Comparison of ENCODE assay signal across 25 mouse cellular contexts in the genomic region with DNA sequence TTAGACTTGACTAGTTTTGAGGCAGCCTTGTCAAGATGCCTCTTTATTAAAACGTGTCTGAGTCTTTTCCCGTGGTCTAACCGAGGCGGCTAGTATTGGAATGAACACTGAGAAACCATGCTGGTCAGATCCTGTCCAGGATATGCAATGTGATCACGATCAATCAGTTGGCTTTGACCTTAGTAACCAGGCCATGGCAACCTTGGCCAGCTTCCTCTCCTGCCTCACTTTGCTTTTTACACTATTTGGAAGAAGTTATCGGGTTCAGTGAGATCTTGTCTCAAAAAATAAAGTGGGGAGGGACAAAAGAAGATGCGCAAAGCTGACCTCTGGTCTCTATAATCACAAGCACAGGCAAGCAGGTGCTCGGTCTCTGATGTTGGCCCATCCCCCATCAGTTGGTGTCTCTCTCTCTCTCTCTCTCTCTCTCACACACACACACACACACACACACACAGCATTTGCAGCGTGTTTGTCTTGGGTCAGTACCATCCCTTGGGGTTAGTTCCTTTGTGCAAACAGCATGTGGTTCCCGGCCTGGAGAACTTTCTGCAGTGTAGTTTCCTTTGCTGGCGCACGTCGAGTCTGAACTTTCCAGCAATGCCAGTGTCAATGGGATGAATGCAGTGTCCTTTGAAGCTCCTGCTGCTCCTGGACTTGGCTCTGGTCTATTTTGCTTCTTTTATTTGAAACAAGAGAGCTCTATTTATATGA.
A peak's percentile ranks its signal among the peaks of the same experiment; 100 is the strongest.
DNase-seq lines count a peak whose midpoint lies in the region; ATAC-seq and TF ChIP-seq lines count a peak whose summit lies in the region.
"Had no signal": no experiment of that assay in that cellular context is flagged by ENCODE, and none has a peak within 500 bp of the region (broad histone marks: within the 10 kb centered on the region; RNA-seq: fewer than 3 reads in every experiment).

No protein-coding gene starts in this region.

- no peaks in the 10 kb centered on the region for H3K9me3 ChIP-seq in heart, embryonic 11.5 days (replicated peaks; ENCODE audit: control insufficient read depth, low read length)
- no peaks in the 10 kb centered on the region for H3K9me3 ChIP-seq in liver, postnatal 0 days (ENCODE audit: low read length)
- no peaks in the 10 kb centered on the region for H3K9me3 ChIP-seq in heart, embryonic 16.5 days (replicated peaks; ENCODE audit: control insufficient read depth, low read length)
- no peaks in the 10 kb centered on the region for H3K9me3 ChIP-seq in forebrain, embryonic 11.5 days (ENCODE audit: control insufficient read depth, low read length)
- H3K9me3 ChIP-seq: embryonic facial prominence, embryonic 12.5 days; forebrain, embryonic 15.5 days; megakaryocyte, embryonic 14.5 days; stomach, embryonic 15.5 days had no signal

- ATAC-seq in heart, embryonic 11.5 days (replicated peaks; ENCODE audit: insufficient number of reproducible peaks, low FRiP score, low TSS enrichment): no peak
- no peak for ATAC-seq in liver, postnatal 0 days
- ATAC-seq in heart, embryonic 16.5 days (replicated peaks; ENCODE audit: extremely low read depth, insufficient read depth, low FRiP score): 0 out of 2 replicates have a peak, but pooled peaks have one; percentile 50
- no peak for ATAC-seq in forebrain, embryonic 11.5 days (replicated peaks; ENCODE audit: low FRiP score)
- ATAC-seq: CD4-positive, CD25-positive, alpha-beta regulatory T cell, adult 4 months; forebrain, embryonic 15.5 days; hindbrain, embryonic 16.5 days; intestine, embryonic 16.5 days; midbrain, embryonic 16.5 days had no signal

- 71% methylated on average over 13 of the region's 13 CpGs for WGBS in heart, embryonic 11.5 days (ENCODE audit: insufficient replicate concordance)
- WGBS in liver, adult 2 months: 25% methylated on average over 13 of the region's 13 CpGs
- WGBS in liver, postnatal 0 days (ENCODE audit: insufficient replicate concordance): 68% methylated on average over 13 of the region's 13 CpGs
- WGBS in heart, embryonic 16.5 days: 70% methylated on average over 13 of the region's 13 CpGs
- 83% methylated on average over 13 of the region's 13 CpGs for WGBS in forebrain, embryonic 11.5 days

- H3K27ac ChIP-seq in heart, embryonic 11.5 days (ENCODE audit: low read depth, low read length): no peak overlapping the region
- peak overlapping the region; percentile 62 for H3K27ac ChIP-seq in liver, adult 2 months (replicated peaks; ENCODE audit: insufficient read depth, low read depth, low read length)
- H3K27ac ChIP-seq in liver, postnatal 0 days (ENCODE audit: low read depth): no peak overlapping the region
- H3K27ac ChIP-seq in heart, embryonic 16.5 days (ENCODE audit: low read length): no peak overlapping the region
- H3K27ac ChIP-seq in forebrain, embryonic 11.5 days (ENCODE audit: low read depth, low read length): no peak overlapping the region
- H3K27ac ChIP-seq: embryonic facial prominence, embryonic 12.5 days; forebrain, embryonic 15.5 days; stomach, embryonic 15.5 days had no signal

- TF ChIP-seq CTCF in liver, adult 2 months (IDR thresholded peaks at IDR 0.05; ENCODE audit: low read depth, low read length): no peak
- no peak for TF ChIP-seq CTCF in liver, postnatal 0 days (IDR thresholded peaks at IDR 0.05; ENCODE audit: low read depth)

- H3K36me3 ChIP-seq in heart, embryonic 11.5 days (ENCODE audit: control insufficient read depth, insufficient read depth, low read length): no peaks in the 10 kb centered on the region
- H3K36me3 ChIP-seq in liver, adult 2 months (ENCODE audit: control insufficient read depth, insufficient read depth, low read length): no peaks in the 10 kb centered on the region
- H3K36me3 ChIP-seq in liver, postnatal 0 days (replicated peaks; ENCODE audit: insufficient read depth, low read length): no peaks in the 10 kb centered on the region
- H3K36me3 ChIP-seq in heart, embryonic 16.5 days (ENCODE audit: control insufficient read depth, insufficient read depth): no peaks in the 10 kb centered on the region
- no peaks in the 10 kb centered on the region for H3K36me3 ChIP-seq in forebrain, embryonic 11.5 days (ENCODE audit: control insufficient read depth, insufficient read depth, low read length)
- H3K36me3 ChIP-seq: embryonic facial prominence, embryonic 12.5 days; forebrain, embryonic 15.5 days; stomach, embryonic 15.5 days had no signal

- no peak overlapping the region for H3K4me3 ChIP-seq in heart, embryonic 11.5 days (ENCODE audit: low read depth, low read length)
- 0 out of 2 replicates have a peak overlapping the region, but pooled peaks have one; percentile 8 for H3K4me3 ChIP-seq in liver, adult 2 months (ENCODE audit: insufficient read depth, low read depth, low read length)
- H3K4me3 ChIP-seq in liver, postnatal 0 days (ENCODE audit: low read depth, low read length): no peak overlapping the region
- H3K4me3 ChIP-seq in heart, embryonic 16.5 days (ENCODE audit: low read length): no peak overlapping the region
- H3K4me3 ChIP-seq in forebrain, embryonic 11.5 days (ENCODE audit: low read depth, low read length): no peak overlapping the region
- H3K4me3 ChIP-seq: embryonic facial prominence, embryonic 12.5 days; erythroblast, embryonic 14.5 days; forebrain, embryonic 15.5 days; megakaryocyte, embryonic 14.5 days; stomach, embryonic 15.5 days had no signal

- DNase-seq in heart, adult 11 months: peak; percentile 97
- DNase-seq in liver, adult 2 months (ENCODE audit: extremely low read depth, low read depth, low spot score): peak; percentile 94
- DNase-seq in liver, postnatal 0 days: no peak
- no peak for DNase-seq in forebrain, embryonic 11.5 days (ENCODE audit: low spot score)
- DNase-seq in retina, embryonic 14.5 days (ENCODE audit: low spot score): no peak
- DNase-seq: adrenal gland, adult 2 months; cerebellum, adult 11-12 months; kidney, adult 9 months; kidney, postnatal 14 days; lung, postnatal 14 days; right cerebral cortex, adult 18-20 months; right cerebral cortex, postnatal 4 days; thymus, postnatal 4 days had no signal

- no peaks in the 10 kb centered on the region for H3K4me1 ChIP-seq in heart, embryonic 11.5 days (ENCODE audit: control insufficient read depth, insufficient read depth, low read length)
- H3K4me1 ChIP-seq in liver, adult 2 months (ENCODE audit: control insufficient read depth, insufficient read depth, low read length): peaks cover 10% of the 10 kb centered on the region
- H3K4me1 ChIP-seq in liver, postnatal 0 days (ENCODE audit: insufficient read depth): 0 out of 2 replicates have a peak, but pooled peaks cover 7% of the 10 kb centered on the region
- H3K4me1 ChIP-seq in heart, embryonic 16.5 days (ENCODE audit: control insufficient read depth, insufficient read depth, low read length): peaks cover 2% of the 10 kb centered on the region; the same call in 1 of the 2 replicates
- H3K4me1 ChIP-seq in forebrain, embryonic 11.5 days (replicated peaks; ENCODE audit: control insufficient read depth, insufficient read depth, low read length): peaks cover 3% of the 10 kb centered on the region; the same call in 1 of the 2 replicates
- H3K4me1 ChIP-seq: forebrain, embryonic 15.5 days had no signal

- TF ChIP-seq POLR2A in liver, adult 2 months (IDR thresholded peaks at IDR 0.05; ENCODE audit: extremely low read depth, insufficient read depth, low read length): no peak

- no peak overlapping the region for H3K9ac ChIP-seq in heart, embryonic 11.5 days (ENCODE audit: low read depth, low read length)
- H3K9ac ChIP-seq in liver, adult 2 months (ENCODE audit: low read depth, low read length): no peak overlapping the region
- H3K9ac ChIP-seq in liver, postnatal 0 days (replicated peaks): no peak overlapping the region
- H3K9ac ChIP-seq in heart, embryonic 16.5 days (ENCODE audit: low read length): no peak overlapping the region
- H3K9ac ChIP-seq in forebrain, embryonic 11.5 days (ENCODE audit: low read length): no peak overlapping the region
- H3K9ac ChIP-seq: embryonic facial prominence, embryonic 12.5 days; forebrain, embryonic 15.5 days; stomach, embryonic 15.5 days had no signal

- no peaks in the 10 kb centered on the region for H3K27me3 ChIP-seq in heart, embryonic 11.5 days (ENCODE audit: control insufficient read depth, insufficient read depth, low read length)
- H3K27me3 ChIP-seq in liver, adult 2 months (ENCODE audit: control insufficient read depth, insufficient read depth, low read length): no peaks in the 10 kb centered on the region
- H3K27me3 ChIP-seq in liver, postnatal 0 days (ENCODE audit: insufficient read depth, low read length): no peaks in the 10 kb centered on the region
- H3K27me3 ChIP-seq in heart, embryonic 16.5 days (ENCODE audit: control insufficient read depth, insufficient read depth, low read length): no peaks in the 10 kb centered on the region
- no peaks in the 10 kb centered on the region for H3K27me3 ChIP-seq in forebrain, embryonic 11.5 days (ENCODE audit: control insufficient read depth, insufficient read depth, low read length)
- H3K27me3 ChIP-seq: embryonic facial prominence, embryonic 12.5 days; forebrain, embryonic 15.5 days; stomach, embryonic 15.5 days had no signal

- H3K79me2 ChIP-seq in liver, adult 2 months (ENCODE audit: control insufficient read depth, insufficient read depth, low read length): no peaks in the 10 kb centered on the region

- no peak overlapping the region for H3K4me2 ChIP-seq in heart, embryonic 11.5 days
- no peak overlapping the region for H3K4me2 ChIP-seq in liver, postnatal 0 days (ENCODE audit: low read depth, low read length)
- no peak overlapping the region for H3K4me2 ChIP-seq in heart, embryonic 16.5 days (ENCODE audit: low read depth, low read length)
- no peak overlapping the region for H3K4me2 ChIP-seq in forebrain, embryonic 11.5 days (ENCODE audit: low read depth, low read length, severe bottlenecking)
- H3K4me2 ChIP-seq: embryonic facial prominence, embryonic 12.5 days; forebrain, embryonic 15.5 days; liver, embryonic 11.5 days; stomach, embryonic 15.5 days had no signal

- no peak for TF ChIP-seq EP300 in liver, postnatal 0 days (IDR thresholded peaks at IDR 0.05; ENCODE audit: low read depth)

Comparison
In these comparisons a context has a peak if more than half of its experiments do, and no peak if none do; other contexts are left out.
1. DNase-seq: peak in heart, adult 11 months (single experiment) and liver, adult 2 months (single experiment); none in liver, postnatal 0 days (single experiment), forebrain, embryonic 11.5 days (single experiment) and retina, embryonic 14.5 days (single experiment).